Mouse (Mus musculus): Measurements from ENCODE around the gene Inpp4b.

Gene Inpp4b

DNA sequence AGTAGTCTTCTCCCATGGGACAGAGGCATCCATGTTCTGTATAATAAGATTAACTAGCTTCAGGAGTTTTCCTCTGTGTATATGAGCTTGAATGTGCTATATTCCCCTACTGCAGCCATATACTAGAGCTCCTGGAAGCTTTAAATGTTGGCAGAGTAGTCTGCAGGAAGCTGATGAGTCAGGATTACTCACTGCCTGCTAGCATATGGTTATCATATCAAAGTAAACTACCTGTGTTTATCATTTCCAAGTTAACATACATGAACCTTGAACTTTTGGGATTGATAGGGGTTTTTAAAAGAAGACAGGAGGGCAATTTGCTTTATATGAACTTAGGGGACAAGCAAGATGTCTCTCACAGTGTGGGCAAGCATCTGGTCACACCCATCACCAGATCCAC is 498.2 kb downstream of the Inpp4b start:
- DNase-seq (ENCODE audit: extremely low spot score), result no peak

DNA sequence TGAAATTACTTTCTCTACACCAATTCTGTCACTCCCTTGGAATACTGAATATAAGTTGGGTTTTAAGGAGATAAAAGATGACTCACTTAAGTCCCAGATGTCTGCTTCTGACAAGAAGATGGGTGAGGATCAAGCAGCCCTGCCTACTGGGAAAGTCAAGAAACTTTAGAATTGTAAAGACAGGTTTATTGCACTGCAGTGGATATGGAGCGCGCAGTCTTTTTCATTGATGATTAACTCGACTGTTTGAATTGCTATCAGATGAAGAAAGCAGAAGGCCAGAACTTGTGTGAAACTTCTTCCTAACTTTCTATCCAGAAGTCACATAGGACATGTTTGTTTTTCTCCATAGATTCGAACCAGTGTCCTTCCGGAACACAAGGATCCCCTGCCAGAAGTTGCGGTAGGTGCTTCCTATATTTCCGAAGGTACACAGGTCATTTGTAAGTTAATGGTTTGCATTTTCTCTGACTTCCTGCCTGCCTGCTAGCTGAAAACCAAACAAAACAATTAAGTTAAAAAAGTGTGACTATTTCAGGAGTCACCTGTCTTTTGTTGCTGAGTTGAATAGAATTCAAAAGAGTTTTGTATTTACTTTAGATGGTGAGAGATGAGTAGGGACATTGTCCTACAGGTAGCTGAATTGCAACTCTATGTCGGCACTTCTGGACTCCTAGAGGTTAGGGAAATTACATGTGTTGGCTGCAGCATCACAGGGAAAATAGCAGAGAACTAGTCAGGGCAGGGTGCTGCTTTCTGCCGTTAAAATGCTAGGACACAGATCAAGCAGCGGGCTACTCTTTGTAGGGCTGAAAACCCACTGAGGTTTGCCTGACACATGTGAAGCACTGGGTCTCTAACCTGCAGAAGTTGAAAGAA is 502.0 kb downstream of the Inpp4b start:
- no peak for DNase-seq (ENCODE audit: extremely low spot score)

DNA sequence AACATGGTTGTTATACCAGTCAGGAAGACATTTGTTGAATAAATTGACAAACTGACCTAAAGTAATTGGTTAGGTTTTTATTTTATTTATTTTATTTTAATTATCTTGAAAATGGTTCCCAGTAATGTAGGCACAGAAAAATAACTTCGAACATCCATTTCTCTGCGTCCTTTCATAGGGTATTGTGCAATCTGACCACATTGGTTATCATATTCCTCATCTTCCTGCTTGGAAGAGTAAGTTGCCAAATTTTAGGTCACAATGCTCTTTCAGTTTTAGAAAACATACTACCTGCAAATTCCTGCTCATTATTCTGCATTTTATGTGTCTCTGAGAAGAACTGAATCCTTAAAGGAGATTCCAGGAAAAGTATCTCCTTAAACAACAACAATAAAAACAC is 505.6 kb downstream of the Inpp4b start:
- DNase-seq (ENCODE audit: extremely low spot score), result no peak

DNA sequence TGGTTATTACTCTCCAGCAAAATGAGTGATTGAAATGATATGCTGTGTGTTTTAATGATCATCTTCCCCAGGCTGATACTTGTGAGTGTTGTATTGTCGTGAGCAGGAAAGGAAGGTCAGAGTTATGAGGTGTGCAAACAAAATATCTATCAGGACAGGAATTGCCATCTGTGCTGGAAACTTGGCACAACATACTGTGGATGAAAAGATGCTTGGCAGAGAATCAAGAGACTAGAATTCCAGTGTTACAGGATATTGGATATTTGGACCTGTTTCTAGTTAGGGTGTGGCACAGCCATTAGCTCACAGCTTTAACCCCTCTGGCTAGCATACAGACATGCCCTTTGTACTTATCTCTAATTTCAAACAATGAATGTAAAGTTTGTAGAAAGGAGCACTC is 507.6 kb downstream of the Inpp4b start:
- DNase-seq (ENCODE audit: extremely low spot score), result no peak

DNA sequence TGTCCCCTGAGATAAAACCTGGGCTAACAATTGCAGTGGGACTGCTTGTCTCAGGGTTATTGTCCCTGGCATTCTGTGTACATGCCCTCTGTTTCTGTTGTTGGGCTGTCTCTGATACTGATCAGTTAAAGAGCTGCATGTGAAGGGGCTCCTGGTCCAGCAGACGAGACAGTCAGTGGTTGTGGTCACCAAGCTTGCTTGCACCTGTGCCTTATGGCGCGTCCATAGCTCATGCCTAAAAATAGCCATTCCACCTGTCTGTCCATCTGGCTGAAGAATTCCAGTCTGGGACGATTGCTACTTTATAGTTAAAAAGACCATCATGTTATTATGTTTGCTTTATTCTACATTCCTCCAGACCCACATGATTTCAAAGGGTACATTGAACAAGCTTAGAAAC is 510.8 kb downstream of the Inpp4b start:
- DNase-seq (ENCODE audit: extremely low spot score), result no peak

DNA sequence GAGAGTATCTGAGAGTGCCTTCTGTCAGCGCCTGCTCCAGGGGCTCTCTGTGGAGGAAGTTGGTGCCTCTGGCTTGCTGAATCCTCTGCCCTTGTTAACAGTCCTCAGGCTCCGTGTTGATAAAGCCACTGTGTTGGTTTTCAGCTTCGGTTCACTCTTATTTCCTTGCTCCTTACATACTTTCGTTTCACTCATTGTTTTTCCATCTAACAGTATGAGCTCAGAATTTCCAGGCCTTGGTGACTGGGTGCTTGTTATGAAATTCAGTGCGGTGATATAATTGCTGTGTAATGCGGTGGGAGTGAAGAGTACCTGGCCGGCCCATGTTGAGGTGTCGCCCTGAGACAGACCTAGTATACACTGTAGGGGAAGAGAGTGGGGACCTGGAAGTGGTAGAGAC is 512.2 kb downstream of the Inpp4b start:
- no peak for DNase-seq (ENCODE audit: extremely low spot score)

DNA sequence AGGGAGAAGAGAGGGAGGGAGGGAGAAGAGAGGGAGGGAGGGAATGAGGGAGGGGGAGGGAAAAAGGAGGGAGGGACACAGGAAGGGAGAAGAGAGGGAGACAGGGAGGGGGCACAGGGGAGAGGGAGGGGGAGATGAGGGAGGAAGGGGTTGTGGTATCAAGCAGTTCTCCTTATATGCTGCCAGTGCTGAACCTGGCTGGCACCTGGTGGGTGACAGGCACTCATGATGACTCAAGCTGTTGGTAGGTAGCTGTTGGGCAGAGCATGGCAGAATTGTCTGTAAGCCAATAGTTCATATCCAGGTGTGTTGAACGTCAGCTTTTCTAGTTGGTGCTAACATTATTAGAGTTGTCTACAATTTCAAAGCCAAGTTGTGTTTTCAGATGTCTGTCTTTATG is 512.7 kb downstream of the Inpp4b start:
- no peak for DNase-seq (ENCODE audit: extremely low spot score)

DNA sequence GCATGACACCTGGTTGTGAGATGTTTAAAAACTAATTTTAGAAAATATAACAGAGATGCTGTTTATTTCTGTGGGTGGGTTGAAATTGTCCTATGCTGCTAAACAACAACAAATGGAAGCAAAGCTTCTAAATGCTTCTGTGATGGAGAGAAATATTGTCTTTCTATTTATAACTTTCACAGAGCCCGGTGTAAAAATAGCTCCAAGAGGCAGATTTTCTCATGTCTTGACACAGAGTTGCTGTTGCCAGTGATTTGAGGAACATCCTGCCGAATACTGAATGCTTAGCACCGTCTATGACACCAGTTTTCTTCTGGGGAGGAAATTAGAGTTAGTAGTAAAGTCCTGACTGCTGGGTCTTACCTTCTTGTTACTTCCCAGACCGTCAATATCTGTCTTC is 513.8 kb downstream of the Inpp4b start:
- DNase-seq (ENCODE audit: extremely low spot score), result no peak

DNA sequence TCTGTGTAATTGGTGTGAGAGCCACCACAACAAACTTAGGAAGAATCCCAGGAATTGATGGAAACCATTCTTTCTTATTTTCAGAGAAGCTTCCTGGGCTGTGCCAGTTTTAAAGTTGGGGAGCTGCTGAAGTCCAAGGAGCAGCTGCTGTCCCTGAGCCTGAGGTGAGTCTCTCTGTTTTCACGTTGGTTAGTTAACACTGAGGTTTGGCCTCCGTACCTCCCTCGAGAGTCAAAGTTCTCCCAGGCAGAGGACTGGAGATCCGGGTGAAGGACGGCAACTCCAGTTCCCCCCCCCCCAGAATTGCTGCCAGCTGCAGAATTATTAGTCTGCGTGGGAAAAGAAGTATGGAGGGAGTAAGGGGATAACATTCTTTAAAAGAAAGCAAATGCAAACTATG is 514.3 kb downstream of the Inpp4b start:
- no peak for DNase-seq (ENCODE audit: extremely low spot score)

DNA sequence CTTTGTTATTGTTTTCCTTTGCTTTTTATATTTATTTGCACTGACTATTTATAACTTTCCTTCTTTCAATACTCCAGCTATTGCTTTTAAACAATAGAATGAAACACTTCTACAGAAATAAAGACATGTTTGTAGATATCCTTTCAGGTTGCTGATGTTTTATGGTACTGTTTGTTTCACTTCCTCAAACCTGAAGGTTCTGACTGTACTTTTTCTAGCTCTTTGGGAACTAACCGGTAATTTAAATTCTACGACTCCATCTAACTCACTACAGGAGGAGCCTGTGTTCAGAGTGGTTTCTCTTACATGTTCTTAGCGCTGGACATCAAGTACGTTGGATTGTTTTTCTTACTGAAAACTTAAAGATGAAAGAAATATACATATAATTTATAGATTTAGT is 516.0 kb downstream of the Inpp4b start:
- no peak for DNase-seq (ENCODE audit: extremely low spot score)

DNA sequence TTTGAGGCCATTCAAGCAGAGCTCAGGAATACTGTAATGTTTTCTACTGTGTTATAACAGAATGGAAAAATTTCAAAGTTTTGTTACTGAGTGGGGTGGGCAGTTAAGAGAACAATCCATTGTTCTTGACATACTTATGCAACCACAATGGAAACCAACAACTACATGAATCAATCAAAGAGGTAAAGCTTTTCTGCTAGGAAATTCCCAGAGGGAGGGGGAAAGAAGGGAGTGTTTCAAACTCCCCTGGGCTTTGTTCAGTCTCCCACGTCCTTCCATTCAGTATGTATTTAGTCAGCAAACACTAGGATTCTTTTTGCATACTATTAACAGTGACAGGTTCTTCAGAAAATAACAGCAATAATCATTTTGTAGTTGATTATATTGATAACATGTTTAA is 517.4 kb downstream of the Inpp4b start:
- no peak for DNase-seq (ENCODE audit: extremely low spot score)

DNA sequence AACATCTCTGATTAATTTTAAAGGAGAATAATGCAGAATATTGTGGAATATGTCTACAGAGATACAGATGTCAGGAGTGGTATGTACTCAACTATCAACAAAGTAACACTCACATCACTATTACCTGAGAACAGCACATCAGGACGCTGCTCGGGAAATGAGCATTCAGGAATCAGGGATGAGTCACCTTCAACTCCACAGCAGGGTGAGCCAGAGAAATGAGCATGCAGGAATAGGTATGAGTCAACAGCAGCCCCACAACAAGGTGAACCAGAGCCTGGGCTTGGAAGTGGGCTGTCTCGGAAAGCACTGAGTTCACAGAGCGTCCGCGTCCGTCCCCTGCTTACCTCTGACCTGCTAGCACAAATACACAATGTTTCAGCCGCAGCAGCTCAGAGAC is 519.0 kb downstream of the Inpp4b start:
- DNase-seq (ENCODE audit: extremely low spot score), result no peak

DNA sequence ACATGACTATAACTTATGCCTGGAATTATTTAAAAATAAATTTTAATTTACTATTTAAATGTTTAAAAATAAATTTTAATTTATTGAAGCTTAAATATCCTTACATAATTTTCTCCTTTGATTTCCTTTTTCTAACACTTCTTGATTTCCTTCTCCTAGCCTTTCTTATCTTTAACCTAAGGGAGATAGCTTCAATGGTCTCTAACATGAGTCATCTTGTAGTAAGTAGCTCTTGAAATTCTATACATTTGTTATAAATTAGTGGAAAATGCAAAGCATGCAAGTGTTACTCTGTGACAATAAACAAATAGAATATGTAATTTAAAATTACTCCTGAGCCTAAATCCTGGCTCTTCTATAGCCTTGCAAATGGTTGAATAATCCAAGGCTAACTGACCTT is 520.4 kb downstream of the Inpp4b start:
- no peak for DNase-seq (ENCODE audit: extremely low spot score)

DNA sequence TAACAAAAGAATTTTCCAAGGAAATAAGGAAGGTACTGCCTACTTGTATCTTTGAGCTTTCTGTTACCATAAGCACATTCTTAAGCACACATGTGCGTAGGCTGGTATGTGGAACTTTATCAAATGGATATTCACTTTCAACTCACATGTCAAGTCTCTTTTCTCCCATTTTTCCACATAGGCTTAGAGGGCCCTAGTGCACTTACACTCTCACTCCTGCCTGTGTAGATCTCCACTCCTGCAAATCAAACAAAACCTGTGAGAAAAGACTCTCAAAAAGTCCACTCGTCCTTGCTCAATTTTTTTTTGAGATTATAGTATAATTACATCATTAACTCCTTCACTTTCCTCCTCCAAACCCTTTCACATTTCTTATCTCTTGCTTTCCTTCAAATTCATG is 522.0 kb downstream of the Inpp4b start:
- DNase-seq (ENCODE audit: extremely low spot score), result no peak

DNA sequence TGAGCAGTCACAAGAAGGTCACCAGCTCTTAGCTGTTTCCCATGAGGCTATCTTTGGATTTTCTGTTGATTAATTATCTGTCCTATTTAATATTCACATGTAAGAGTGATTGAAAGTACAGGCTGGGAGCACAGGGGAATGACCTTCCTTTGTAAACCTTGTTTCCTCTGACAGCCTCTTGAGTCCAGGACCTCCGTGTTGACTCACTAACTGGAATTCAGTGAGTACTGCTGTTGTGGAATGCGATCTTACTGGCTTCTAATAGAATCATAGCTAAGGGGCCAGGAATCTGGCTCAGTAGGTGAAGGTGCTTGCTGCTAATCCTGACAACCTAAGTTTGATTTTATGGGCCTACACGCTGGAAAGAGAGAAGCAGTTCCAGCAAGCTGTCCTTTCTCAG is 523.3 kb downstream of the Inpp4b start:
- no peak for DNase-seq (ENCODE audit: extremely low spot score)

DNA sequence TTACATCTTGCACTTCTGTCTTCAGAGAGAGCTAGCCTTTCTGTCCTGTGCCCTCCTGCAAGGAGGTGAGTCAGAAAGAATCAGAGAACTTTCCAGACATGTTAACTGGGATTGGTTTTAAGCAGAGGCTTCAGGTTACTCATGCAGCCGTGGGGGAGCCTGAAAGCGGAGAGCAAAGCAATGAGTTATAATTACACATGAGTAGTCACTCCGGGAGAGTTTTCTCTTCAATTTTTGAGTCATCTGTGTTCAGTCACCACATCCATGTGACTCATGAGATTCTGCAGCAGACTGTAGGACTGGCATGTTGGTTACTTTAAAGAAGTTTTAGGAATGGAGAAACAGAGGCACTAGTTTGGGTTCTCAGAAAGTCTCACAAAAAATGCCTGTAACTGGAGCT is 524.7 kb downstream of the Inpp4b start:
- no peak for DNase-seq (ENCODE audit: extremely low spot score)

DNA sequence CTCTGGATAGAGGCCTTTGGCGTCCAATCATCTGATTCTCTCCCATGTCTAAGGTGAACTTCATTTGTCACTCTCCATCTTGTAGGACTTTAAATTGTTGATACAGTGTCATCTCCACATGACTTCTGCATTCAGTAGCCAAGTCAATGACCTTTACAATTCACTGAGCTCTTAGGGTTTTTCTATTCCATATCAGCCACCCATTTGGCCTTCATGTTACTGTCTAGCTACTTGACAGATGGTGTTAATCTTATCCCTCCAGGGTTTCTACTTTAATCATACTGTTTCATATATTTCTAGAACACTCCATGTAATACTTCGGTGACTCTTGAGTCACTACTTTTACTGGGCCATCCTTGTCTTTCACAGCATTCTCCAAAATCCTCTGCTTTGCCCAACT is 528.1 kb downstream of the Inpp4b start:
- DNase-seq (ENCODE audit: extremely low spot score), result no peak

DNA sequence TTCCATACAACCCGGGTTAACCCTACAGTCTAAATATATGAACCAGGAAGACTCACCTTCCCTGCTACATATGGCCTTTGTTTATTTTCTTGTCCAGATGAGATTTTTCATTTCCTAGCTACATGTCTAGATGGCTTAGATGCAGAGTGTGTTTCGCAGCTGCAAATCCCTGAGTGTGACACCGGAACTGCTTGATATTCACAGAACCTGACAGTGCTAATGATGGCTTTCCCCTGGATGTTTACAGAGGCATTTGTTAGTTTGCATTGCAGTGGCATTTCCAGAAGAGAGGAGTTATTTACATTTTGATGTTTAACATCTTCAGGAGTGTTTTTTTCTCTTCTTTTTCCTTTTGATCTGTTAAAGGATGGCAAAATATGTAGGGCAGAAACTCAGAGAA is 537.7 kb downstream of the Inpp4b start:
- DNase-seq (ENCODE audit: extremely low spot score), result no peak

DNA sequence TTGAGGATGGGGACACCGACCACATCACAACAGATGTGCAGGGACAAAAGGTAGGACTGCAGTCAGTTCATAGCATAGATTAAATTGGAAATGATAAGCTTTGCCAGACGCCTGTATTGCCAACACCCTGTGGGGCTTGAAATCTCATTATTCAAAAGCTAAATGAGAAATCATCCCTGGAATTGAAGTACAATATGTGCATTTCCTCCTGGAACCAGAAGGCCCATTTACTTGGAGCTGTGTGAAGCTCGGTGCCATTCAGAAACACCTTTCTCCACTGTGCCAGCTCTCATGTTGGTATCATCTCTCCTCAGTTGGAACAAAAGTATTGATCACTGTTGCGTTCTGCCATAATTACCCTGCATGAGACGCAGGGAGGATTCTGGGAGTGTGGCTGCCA is 541.8 kb downstream of the Inpp4b start:
- DNase-seq (ENCODE audit: extremely low spot score), result no peak

DNA sequence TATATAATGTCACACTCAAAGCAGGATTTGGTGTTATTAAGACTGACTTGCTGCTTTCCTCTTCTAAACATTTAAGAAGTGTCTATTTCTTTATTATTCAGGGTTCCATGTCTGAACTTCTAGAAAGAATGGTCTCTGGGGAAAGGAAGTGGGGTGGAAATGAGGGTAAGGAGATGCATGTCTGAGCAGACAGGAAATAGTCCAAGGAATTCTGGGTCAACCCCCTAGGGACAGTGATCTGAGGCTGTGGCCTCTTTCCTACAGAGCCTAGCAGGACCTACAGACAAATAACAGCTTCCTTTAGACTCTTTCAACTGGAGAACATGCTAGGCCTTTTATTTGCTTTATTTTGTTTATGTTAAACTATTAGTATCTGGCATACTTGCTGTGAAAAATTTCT is 546.5 kb downstream of the Inpp4b start:
- DNase-seq (ENCODE audit: extremely low spot score), result no peak

DNA sequence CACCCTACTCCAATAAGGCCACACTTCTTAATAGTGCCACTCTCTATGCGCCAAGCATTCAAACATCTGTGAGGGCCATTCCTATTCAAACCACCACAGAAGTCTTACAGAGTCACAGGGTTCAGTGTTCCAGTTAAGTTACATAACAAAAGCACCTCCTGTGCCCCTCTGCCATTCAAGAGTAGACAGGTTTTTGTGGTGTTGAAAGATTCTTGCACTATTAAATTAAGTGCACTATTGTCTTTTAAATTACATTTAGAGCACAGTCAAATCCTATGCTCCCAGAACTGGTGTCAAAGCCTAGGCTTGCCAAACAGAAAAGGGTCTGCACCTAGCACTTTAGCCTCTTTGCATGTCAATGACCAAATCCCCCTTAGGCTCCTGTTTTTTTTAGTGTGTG is 550.9 kb downstream of the Inpp4b start:
- DNase-seq (ENCODE audit: extremely low spot score), result no peak

DNA sequence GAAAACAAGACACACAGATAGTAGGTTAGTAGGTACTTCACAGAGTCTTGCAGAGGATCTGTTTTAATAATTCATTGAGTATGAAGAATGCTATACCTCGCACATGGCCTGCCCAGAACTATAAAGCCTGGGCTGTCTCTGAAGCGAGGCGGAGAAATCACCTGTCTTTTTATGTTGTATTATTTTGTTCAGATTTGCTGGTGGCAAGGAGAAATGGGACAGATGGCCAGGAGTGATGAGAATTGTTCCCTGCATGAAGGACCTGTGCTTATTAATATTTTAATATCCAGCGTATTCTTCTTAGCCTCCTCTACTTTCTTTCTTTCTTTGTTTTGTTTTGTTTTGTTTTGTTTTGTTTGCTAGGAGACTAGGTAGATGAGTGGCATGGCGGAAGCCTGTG is 604.5 kb downstream of the Inpp4b start:
- no peak for DNase-seq (ENCODE audit: extremely low spot score)

DNA sequence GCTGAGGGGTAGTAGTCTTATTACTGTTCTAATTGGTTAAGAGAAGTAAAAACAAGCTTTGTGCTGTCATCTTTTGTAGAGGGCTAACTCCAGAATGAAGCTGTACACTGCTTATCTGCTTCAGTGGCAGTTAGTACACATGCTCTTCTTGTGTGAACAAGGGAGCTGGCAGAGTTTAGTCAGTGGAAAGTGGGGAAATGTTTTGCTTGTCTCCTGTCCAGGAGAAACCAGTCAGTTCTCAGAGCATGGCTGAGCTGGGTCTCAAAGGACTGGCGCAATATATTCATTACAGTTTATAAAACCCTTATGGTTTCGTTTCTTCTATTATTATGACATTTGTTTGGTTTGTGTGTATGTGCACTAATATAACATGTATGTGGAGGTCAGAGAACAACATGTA is 610.7 kb downstream of the Inpp4b start:
- no peak for DNase-seq (ENCODE audit: extremely low spot score)

DNA sequence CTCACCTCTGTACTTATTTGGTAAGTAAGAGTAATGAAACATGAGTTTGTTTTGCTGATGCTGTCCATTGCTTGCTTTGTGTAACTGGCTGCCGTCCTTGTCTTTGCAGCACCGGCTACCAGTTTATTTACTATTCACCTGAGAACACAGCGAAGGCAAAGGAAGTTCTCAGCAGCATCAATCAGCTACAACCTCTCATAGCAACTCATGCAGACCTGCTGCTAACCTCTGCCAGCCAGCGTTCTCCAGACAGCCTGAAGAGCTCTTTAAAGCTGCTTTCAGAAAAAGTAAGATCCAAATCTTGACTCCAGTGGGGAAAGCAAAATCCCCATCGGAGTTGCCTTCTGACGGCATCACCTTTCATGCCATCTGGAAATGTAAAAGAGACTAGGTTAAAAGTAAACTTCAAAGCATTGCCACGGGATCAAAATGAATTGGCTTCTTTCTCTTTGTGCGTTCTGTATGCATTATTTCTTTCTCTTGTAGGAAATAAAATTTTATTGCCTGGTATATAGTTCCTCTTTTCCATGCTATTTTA is 642.8 kb downstream of the Inpp4b start:
- DNase-seq (ENCODE audit: extremely low spot score), result no peak
